ENCODE assay signal across 9 mouse cellular contexts in genomic region chr7:97309461-97310340, GRCm38 (mm10). TPM values are rescaled to one million over a fixed set of nuclear protein-coding genes. Genes with fewer than 3 reads are reported as not detected.
DNase-seq lines count a peak whose midpoint lies in the region.
"Had no signal": no experiment of that assay in that cellular context is flagged by ENCODE, and none has a peak within 500 bp of the region (broad histone marks: within the 10 kb centered on the region; RNA-seq: fewer than 3 reads in every experiment).

No protein-coding gene starts in this region.

- intact Hi-C loops in heart, postnatal 14 days (cut with DNase I) = no loop called here

- peak; percentile 0 for DNase-seq in adrenal gland, postnatal 10 days
- DNase-seq in adrenal gland, postnatal 25 days = no peak
- peak; percentile 2 for DNase-seq in heart, postnatal 4 days
- no peak for DNase-seq in heart, postnatal 14 days
- DNase-seq in lung, postnatal 10 days = peak; percentile 0
- no peak for DNase-seq in lung, postnatal 25 days (ENCODE audit: low spot score)
- peak; percentile 38 for DNase-seq in testis, postnatal 10 days (ENCODE audit: low spot score)
- no peak for DNase-seq in testis, postnatal 14 days (ENCODE audit: low spot score)
- DNase-seq: lung, postnatal 4 days had no signal

RNA-seq across cellular contexts. Expression of gene Usp35, which starts 22.1 kb away (rescaled TPM):
- 1 to 10 TPM; 3.6 to 7.1 TPM for total RNA-seq in adrenal gland, postnatal 10 days (2021)
- 6.2 and 9.4 TPM in 2 replicates for total RNA-seq in adrenal gland, postnatal 25 days (2021)
- total RNA-seq in heart, postnatal 4 days (2021) = 1 to 10 TPM in 1 of 2 experiments, under 1 TPM in 1; 0.60 to 1.5 TPM
- 1 to 10 TPM; 1.2 to 1.9 TPM for total RNA-seq in heart, postnatal 14 days (2021)

RNA-seq across cellular contexts. Expression of gene Kctd21, which starts 22.4 kb away (rescaled TPM):
- 1 to 10 TPM; 4.0 to 5.4 TPM for total RNA-seq in adrenal gland, postnatal 10 days (2021)
- 9.0 and 9.1 TPM in 2 replicates for total RNA-seq in adrenal gland, postnatal 25 days (2021)
- total RNA-seq in heart, postnatal 4 days (2021) = 1 to 10 TPM in 1 of 2 experiments, under 1 TPM in 1; 0.92 to 1.1 TPM
- total RNA-seq in heart, postnatal 14 days (2021) = 1 to 10 TPM; 3.0 to 3.3 TPM

Comparison
In these comparisons a context has a peak if more than half of its experiments do, and no peak if none do; other contexts are left out.
1. DNase-seq: peak in adrenal gland, postnatal 10 days (single experiment), heart, postnatal 4 days (single experiment), lung, postnatal 10 days (single experiment) and testis, postnatal 10 days (single experiment); none in adrenal gland, postnatal 25 days (single experiment), heart, postnatal 14 days (0 of 2), lung, postnatal 25 days (single experiment) and testis, postnatal 14 days (single experiment).